Mouse (Mus musculus) olfactory bulb, adult 2 months (tissue): ENCODE measurements at regions not wholly inside any gene's neighbourhood (a gene's known extent, or its start where the extent isn't known, plus 50 kb on each side); places are given as distances from the start of the nearest gene placed in this dataset.

ENCODE experiments used
- CTCF ChIP-seq: fragments of 200-500 bp; IDR thresholded peaks from 2 replicates; pipeline ENCODE4 v1.5.1; 2012; ENCODE audit warnings: low read depth, mild to moderate bottlenecking, low read length, moderate library complexity; ENCODE audit not compliant: insufficient read depth
- POLR2A ChIP-seq: fragments of 200-500 bp; IDR thresholded peaks from 2 replicates; pipeline ENCODE4 v1.6.1; 2012; ENCODE audit warnings: mild to moderate bottlenecking, low read depth, low read length, moderate library complexity; ENCODE audit not compliant: insufficient read depth

DNA sequence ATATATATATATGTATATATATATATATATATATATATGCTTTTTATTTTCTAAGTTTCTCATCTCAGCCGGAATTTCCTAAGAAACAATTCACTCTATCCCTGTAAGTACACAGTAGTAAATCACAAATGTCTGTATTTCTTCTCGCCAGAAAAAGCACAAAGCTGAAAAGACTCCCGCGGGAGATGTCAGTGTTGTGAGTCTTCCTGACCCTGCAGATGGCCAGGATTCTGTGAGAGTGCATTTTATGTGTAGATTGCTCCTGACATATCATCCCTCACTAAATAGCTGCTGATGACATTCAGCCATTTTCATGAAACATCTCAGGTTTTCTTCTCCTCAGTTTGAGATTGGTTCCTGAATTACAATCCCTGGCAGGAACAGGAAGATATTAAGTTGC lies 148.9 kb upstream of the Xrcc4 start:
- TF ChIP-seq POLR2A (no peak), CTCF (no peak)
